Mouse (Mus musculus) forebrain, embryonic 14.5 days (tissue): Measurements from ENCODE around the gene Cdk5r2. TPM values are rescaled to one million over a fixed set of nuclear protein-coding genes. Genes with fewer than 3 reads are reported as not detected.

Experiments
- ATAC-seq: fragments of 200-750 bp; cut with Nextera tagmentation; 2 replicates; pipeline ENCODE4 v1.8.0; 2017; ENCODE audit warnings: mild to moderate bottlenecking, moderate library complexity
- DNase-seq: peaks from one replicate; pipeline ENCODE4 v3.0.0-alpha.2; 2015; ENCODE audit warnings: low spot score
- H3K27ac ChIP-seq: fragments of 300-500 bp; sonication (generic); 2 replicates; pipeline ENCODE4 v1.5.1; 2014; ENCODE audit warnings: low read depth, mild to moderate bottlenecking, control low read depth, low read length, moderate library complexity
- H3K27me3 ChIP-seq: fragments of 300-500 bp; sonication (generic); replicated peaks from 2 replicates; pipeline ENCODE4 v1.6.1; 2014; ENCODE audit warnings: low read length, control low read depth, mixed read lengths; ENCODE audit not compliant: control insufficient read depth, insufficient read depth
- H3K36me3 ChIP-seq: fragments of 300-500 bp; sonication (generic); 2 replicates; pipeline ENCODE4 v1.6.1; 2014; ENCODE audit warnings: low read length, control low read depth; ENCODE audit not compliant: control insufficient read depth, insufficient read depth
- H3K4me1 ChIP-seq: fragments of 300-500 bp; sonication (generic); 2 replicates; pipeline ENCODE4 v1.6.1; 2014; ENCODE audit warnings: antibody characterized with exemption, low read length, control low read depth; ENCODE audit not compliant: control insufficient read depth, insufficient read depth
- H3K4me2 ChIP-seq: fragments of 300-500 bp; sonication (generic); 2 replicates; pipeline ENCODE4 v1.6.1; 2014; ENCODE audit warnings: mild to moderate bottlenecking, control low read depth, low read length
- H3K4me3 ChIP-seq: fragments of 300-500 bp; sonication (generic); 2 replicates; pipeline ENCODE4 v1.5.1; 2014; ENCODE audit warnings: low read depth, low read length, control low read depth
- H3K9ac ChIP-seq: fragments of 300-500 bp; sonication (generic); 2 replicates; pipeline ENCODE4 v1.6.1; 2014; ENCODE audit warnings: mild to moderate bottlenecking, low read length, control low read depth, moderate library complexity
- H3K9me3 ChIP-seq: fragments of 300-500 bp; sonication (generic); replicated peaks from 2 replicates; pipeline ENCODE4 v1.6.1; 2016; ENCODE audit warnings: low read length, control low read depth, mixed read lengths; ENCODE audit not compliant: control insufficient read depth
- WGBS: fragments of 180-500 bp; shearing (Covaris S2); extraction: QIAGEN DNeasy Blood & Tissue Kit; methylation state at CpG from one replicate; pipeline ENCODE4 v1.1.7; 2014; 5-methylcytosine and 5-hydroxymethylcytosine counted together
- polyA plus RNA-seq: library from polyadenylated mRNA; unstranded; fragments of >200 nt; fragmentation: Nextera tagmentation; extraction: Ambion mirVana; gene quantifications from 2 replicates; pipeline ENCODE4 v1.2.1, GENCODE M21; 2014

Gene Cdk5r2
- polyA plus RNA-seq, 1 experiment from 2014 or later = 5.3 TPM

- H3K27me3 ChIP-seq = no peaks in the 10 kb centered on the region; the same call in 1 of the 2 replicates
- no peak overlapping the region for H3K27ac ChIP-seq
- peaks cover 8% of the 10 kb centered on the region; the same call in 1 of the 2 replicates for H3K4me1 ChIP-seq
- DNase-seq (no peak), ATAC-seq (no peak)
- H3K36me3 ChIP-seq = no peaks in the 10 kb centered on the region
- H3K9me3 ChIP-seq = no peaks in the 10 kb centered on the region
- 42% methylated on average over 9 of the region's 9 CpGs for WGBS
- no peak overlapping the region for H3K4me2 ChIP-seq
- no peak overlapping the region for H3K9ac ChIP-seq
- H3K4me3 ChIP-seq = no peak overlapping the region
Measured at GRCm38 (mm10) chr1:74846341-74846740, 8.4 kb upstream of the Cdk5r2 start.

GRCm38 (mm10) chr1:74848946-74849345 lies 5.8 kb upstream of the Cdk5r2 start:
- Histone ChIP-seq H3K4me1 (peaks cover 8% of the 10 kb centered on the region; the same call in 1 of the 2 replicates), H3K4me3 (no peak overlapping the region), H3K4me2 (no peak overlapping the region), H3K9ac (no peak overlapping the region), H3K9me3 (no peaks in the 10 kb centered on the region), H3K27ac (no peak overlapping the region), H3K27me3 (peaks cover 16% of the 10 kb centered on the region), H3K36me3 (no peaks in the 10 kb centered on the region)
- DNase-seq (no peak), ATAC-seq (no peak)
- WGBS = 51% methylated on average over 5 of the region's 5 CpGs

GRCm38 (mm10) chr1:74850251-74850650 lies 4.5 kb upstream of the Cdk5r2 start:
- H3K9ac ChIP-seq = no peak overlapping the region
- peaks cover 11% of the 10 kb centered on the region for H3K4me1 ChIP-seq
- H3K27me3 ChIP-seq = peaks cover 24% of the 10 kb centered on the region
- H3K36me3 ChIP-seq = no peaks in the 10 kb centered on the region
- H3K27ac ChIP-seq = no peak overlapping the region
- ATAC-seq (no peak), DNase-seq (no peak)
- 22% methylated on average over 6 of the region's 6 CpGs for WGBS
- H3K9me3 ChIP-seq = no peaks in the 10 kb centered on the region
- H3K4me2 ChIP-seq = no peak overlapping the region
- H3K4me3 ChIP-seq = no peak overlapping the region

DNA sequence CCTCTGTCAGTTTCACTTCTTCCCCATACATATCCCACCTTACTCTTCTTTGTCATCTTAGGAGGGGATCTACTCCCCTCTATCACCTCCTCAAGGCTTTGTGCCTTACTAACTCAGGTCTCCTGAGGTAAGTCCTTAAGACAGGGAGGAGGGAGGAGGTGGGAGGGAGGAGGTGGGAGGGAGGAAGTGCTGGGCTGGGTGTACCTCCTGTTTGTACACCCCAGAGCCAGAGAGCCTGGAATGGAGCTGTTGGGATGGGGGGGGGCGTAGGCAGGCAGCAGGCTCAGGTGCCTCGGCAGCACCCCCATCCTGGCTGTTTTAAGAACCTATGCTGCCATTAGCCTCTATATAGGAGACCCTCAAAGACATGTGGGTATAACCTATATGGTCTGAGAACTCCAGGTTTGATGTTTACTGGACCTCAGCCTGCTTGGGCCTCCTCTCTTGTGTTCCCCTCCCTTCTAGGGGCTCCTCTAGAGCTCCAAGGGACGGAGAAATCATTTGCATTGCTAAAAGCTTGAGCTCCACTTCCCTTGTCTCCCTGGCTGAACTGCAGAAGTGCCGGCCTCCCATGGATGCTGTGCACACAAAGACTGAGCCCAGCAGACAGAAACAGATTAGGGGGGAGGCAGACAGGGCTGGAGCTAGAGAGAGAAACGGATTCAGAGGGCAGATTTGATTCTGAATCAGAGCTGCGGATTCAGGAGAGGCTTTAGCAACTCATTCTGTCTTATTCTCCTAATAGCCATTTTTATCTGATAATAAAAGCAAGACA lies 3.5 kb upstream of the Cdk5r2 start:
- Histone ChIP-seq H3K27me3 (peaks cover 32% of the 10 kb centered on the region), H3K9ac (peak overlapping the region; percentile 10; the same call in 1 of the 2 replicates), H3K4me3 (no peak overlapping the region), H3K9me3 (no peaks in the 10 kb centered on the region), H3K36me3 (no peaks in the 10 kb centered on the region), H3K27ac (no peak overlapping the region), H3K4me2 (no peak overlapping the region), H3K4me1 (peaks cover 11% of the 10 kb centered on the region)
- no peak for ATAC-seq
- peak; percentile 57 for DNase-seq
- WGBS = 12% methylated on average over 6 of the region's 6 CpGs

GRCm38 (mm10) chr1:74855156-74855555 lies 422 bp downstream of the Cdk5r2 start:
- WGBS = 0% methylated on average over 26 of the region's 48 CpGs
- ATAC-seq = no peak; the same call in none of the 2 replicates
- Histone ChIP-seq H3K27ac (peak overlapping the region; percentile 72; the same call in 1 of the 2 replicates), H3K4me2 (peak overlapping the region; percentile 87), H3K4me1 (peaks cover 30% of the 10 kb centered on the region), H3K27me3 (peaks cover 70% of the 10 kb centered on the region), H3K9me3 (no peaks in the 10 kb centered on the region), H3K36me3 (no peaks in the 10 kb centered on the region), H3K4me3 (peak overlapping the region; percentile 68), H3K9ac (peak overlapping the region; percentile 86)
- peak; percentile 35 for DNase-seq

- peak; percentile 44 for DNase-seq
- H3K27ac ChIP-seq = peak overlapping the region; percentile 33; the same call in 1 of the 2 replicates
- ATAC-seq = no peak
- H3K27me3 ChIP-seq = peaks cover 72% of the 10 kb centered on the region
- H3K9me3 ChIP-seq = no peaks in the 10 kb centered on the region
- WGBS = under 1% methylated on average over 74 of the region's 74 CpGs
- peaks cover 28% of the 10 kb centered on the region for H3K4me1 ChIP-seq
- no peaks in the 10 kb centered on the region for H3K36me3 ChIP-seq
- peak overlapping the region; percentile 68 for H3K4me3 ChIP-seq
- peak overlapping the region; percentile 86 for H3K9ac ChIP-seq
- H3K4me2 ChIP-seq = peak overlapping the region; percentile 87
Measured at GRCm38 (mm10) chr1:74855651-74856438, 1.1 kb downstream of the Cdk5r2 start.

- Histone ChIP-seq H3K4me1 (peaks cover 22% of the 10 kb centered on the region), H3K4me2 (peak overlapping the region; percentile 87), H3K4me3 (peak overlapping the region; percentile 68), H3K27me3 (peaks cover 72% of the 10 kb centered on the region), H3K27ac (no peak overlapping the region; the same call in 1 of the 2 replicates), H3K9me3 (no peaks in the 10 kb centered on the region), H3K9ac (peak overlapping the region; percentile 86), H3K36me3 (no peaks in the 10 kb centered on the region)
- WGBS = 1% methylated on average over 11 of the region's 11 CpGs
- ATAC-seq (no peak), DNase-seq (no peak)
Measured at GRCm38 (mm10) chr1:74856439-74856720, 1.6 kb downstream of the Cdk5r2 start.

DNA sequence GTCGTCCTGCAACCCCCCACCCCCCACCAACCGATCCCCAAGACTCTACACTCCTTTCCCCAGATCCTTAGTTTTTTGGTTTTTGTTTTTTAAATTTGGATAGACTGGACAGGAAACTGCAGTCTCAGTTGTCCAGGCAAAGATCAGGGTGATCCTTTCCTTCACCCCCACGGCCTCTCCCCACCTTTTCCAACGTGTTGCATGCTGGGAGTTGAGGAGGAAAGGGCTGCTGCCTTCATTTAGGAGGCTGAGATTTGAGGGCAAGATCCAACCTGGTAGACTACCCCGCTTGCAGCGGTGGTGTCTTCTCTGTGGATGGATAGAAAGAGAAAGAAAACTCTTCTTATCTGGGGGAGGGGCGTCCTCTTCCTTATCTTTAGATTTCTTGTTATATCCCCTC lies 2.1 kb downstream of the Cdk5r2 start:
- H3K9me3 ChIP-seq = no peaks in the 10 kb centered on the region
- 1% methylated on average over 7 of the region's 7 CpGs for WGBS
- H3K4me2 ChIP-seq = peak overlapping the region; percentile 87
- H3K9ac ChIP-seq = no peak overlapping the region; the same call in 1 of the 2 replicates
- peaks cover 70% of the 10 kb centered on the region for H3K27me3 ChIP-seq
- ATAC-seq (no peak), DNase-seq (peak; percentile 12)
- H3K4me1 ChIP-seq = peaks cover 22% of the 10 kb centered on the region
- H3K36me3 ChIP-seq = no peaks in the 10 kb centered on the region
- H3K27ac ChIP-seq = no peak overlapping the region
- peak overlapping the region; percentile 68 for H3K4me3 ChIP-seq
